Mouse (Mus musculus) megakaryocyte, embryonic 14.5 days (primary cell): Measurements from ENCODE around the gene Hdac5. TPM values are rescaled to one million over a fixed set of nuclear protein-coding genes. Genes with fewer than 3 reads are reported as not detected.

Source experiments
- H3K27me3 ChIP-seq: replicated peaks from 2 replicates; pipeline ENCODE3; 2012; ENCODE audit warnings: inconsistent platforms
- H3K36me3 ChIP-seq: replicated peaks from 2 replicates; pipeline ENCODE3; 2012; ENCODE audit warnings: low read length, inconsistent platforms, mixed read lengths
- H3K4me1 ChIP-seq: 2 replicates; pipeline ENCODE4 v1.6.1; 2012; ENCODE audit warnings: inconsistent platforms
- H3K4me3 ChIP-seq: replicated peaks from 2 replicates; pipeline ENCODE3; 2012; ENCODE audit warnings: moderate library complexity, mild to moderate bottlenecking, inconsistent platforms
- H3K9me3 ChIP-seq: 2 replicates; pipeline ENCODE4 v1.6.1; 2012; ENCODE audit warnings: inconsistent platforms
- FLI1 ChIP-seq: IDR thresholded peaks from 2 replicates; pipeline ENCODE4 v1.6.1; 2012; ENCODE audit warnings: low read length, inconsistent platforms, mixed read lengths
- GATA1 ChIP-seq: IDR thresholded peaks from 3 replicates; pipeline ENCODE4 v1.6.1; 2012; ENCODE audit warnings: mixed read lengths, low read length, inconsistent platforms, borderline replicate concordance
- polyA plus RNA-seq: library from polyadenylated mRNA; stranded (reverse); fragments of >175 nt; gene quantifications from 2 replicates; pipeline ENCODE4 v1.2.3, GENCODE M21; 2012; ENCODE audit warnings: low replicate concordance; ENCODE audit not compliant: insufficient read depth

Gene Hdac5
- polyA plus RNA-seq, 1 experiment, result 384 TPM

GRCm38 (mm10) chr11:102241874-102242273 is 11.9 kb upstream of the Hdac5 start:
- H3K27me3 ChIP-seq, result peaks cover 8% of the 10 kb centered on the region
- peaks cover 43% of the 10 kb centered on the region for H3K4me1 ChIP-seq
- no peak for TF ChIP-seq GATA1
- no peak for TF ChIP-seq FLI1
- H3K36me3 ChIP-seq, result no peaks in the 10 kb centered on the region
- H3K9me3 ChIP-seq, result peaks cover 3% of the 10 kb centered on the region; the same call in 1 of the 2 replicates
- no peak overlapping the region for H3K4me3 ChIP-seq

GRCm38 (mm10) chr11:102241246-102241645 is 11.3 kb upstream of the Hdac5 start:
- peaks cover 3% of the 10 kb centered on the region; the same call in 1 of the 2 replicates for H3K9me3 ChIP-seq
- H3K4me3 ChIP-seq, result no peak overlapping the region
- peaks cover 8% of the 10 kb centered on the region for H3K27me3 ChIP-seq
- H3K36me3 ChIP-seq, result no peaks in the 10 kb centered on the region
- H3K4me1 ChIP-seq, result peaks cover 47% of the 10 kb centered on the region
- TF ChIP-seq FLI1 (no peak), GATA1 (no peak)

- Histone ChIP-seq H3K27me3 (peaks cover 8% of the 10 kb centered on the region), H3K9me3 (peaks cover 3% of the 10 kb centered on the region; the same call in 1 of the 2 replicates), H3K36me3 (no peaks in the 10 kb centered on the region), H3K4me1 (peaks cover 47% of the 10 kb centered on the region), H3K4me3 (no peak overlapping the region)
- no peak for TF ChIP-seq GATA1
- TF ChIP-seq FLI1, result no peak
Measured at GRCm38 (mm10) chr11:102240636-102241035, 10.7 kb upstream of the Hdac5 start.

- TF ChIP-seq GATA1, result no peak
- TF ChIP-seq FLI1, result no peak
- no peak overlapping the region for H3K4me3 ChIP-seq
- peaks cover 12% of the 10 kb centered on the region for H3K27me3 ChIP-seq
- H3K9me3 ChIP-seq, result no peaks in the 10 kb centered on the region
- no peaks in the 10 kb centered on the region for H3K36me3 ChIP-seq
- peaks cover 39% of the 10 kb centered on the region for H3K4me1 ChIP-seq
Measured at GRCm38 (mm10) chr11:102236022-102236421, 6.1 kb upstream of the Hdac5 start.

- Histone ChIP-seq H3K36me3 (peaks cover 43% of the 10 kb centered on the region), H3K4me3 (peak overlapping the region; percentile 98), H3K9me3 (no peaks in the 10 kb centered on the region), H3K27me3 (no peaks in the 10 kb centered on the region), H3K4me1 (peaks cover 60% of the 10 kb centered on the region)
- TF ChIP-seq FLI1 (no peak), GATA1 (no peak)
Measured at GRCm38 (mm10) chr11:102229331-102229953, 524 bp downstream of the Hdac5 start.

- no peaks in the 10 kb centered on the region for H3K27me3 ChIP-seq
- H3K4me1 ChIP-seq, result peaks cover 67% of the 10 kb centered on the region
- peak overlapping the region; percentile 98 for H3K4me3 ChIP-seq
- H3K36me3 ChIP-seq, result peaks cover 50% of the 10 kb centered on the region
- TF ChIP-seq GATA1 (no peak), FLI1 (no peak)
- H3K9me3 ChIP-seq, result no peaks in the 10 kb centered on the region
Measured at GRCm38 (mm10) chr11:102228646-102229268, 1.2 kb downstream of the Hdac5 start.

- no peaks in the 10 kb centered on the region for H3K27me3 ChIP-seq
- TF ChIP-seq FLI1 (no peak), GATA1 (no peak)
- H3K4me1 ChIP-seq, result peaks cover 73% of the 10 kb centered on the region
- peak overlapping the region; percentile 98 for H3K4me3 ChIP-seq
- no peaks in the 10 kb centered on the region for H3K9me3 ChIP-seq
- peaks cover 56% of the 10 kb centered on the region for H3K36me3 ChIP-seq
Measured at GRCm38 (mm10) chr11:102228191-102228545, 1.8 kb downstream of the Hdac5 start.

GRCm38 (mm10) chr11:102227270-102228190 is 2.4 kb downstream of the Hdac5 start:
- no peak for TF ChIP-seq FLI1
- TF ChIP-seq GATA1, result no peak
- H3K4me1 ChIP-seq, result peaks cover 75% of the 10 kb centered on the region
- peaks cover 62% of the 10 kb centered on the region for H3K36me3 ChIP-seq
- peak overlapping the region; percentile 98 for H3K4me3 ChIP-seq
- H3K27me3 ChIP-seq, result no peaks in the 10 kb centered on the region
- H3K9me3 ChIP-seq, result no peaks in the 10 kb centered on the region

GRCm38 (mm10) chr11:102226067-102226978 is 3.6 kb downstream of the Hdac5 start:
- Histone ChIP-seq H3K4me1 (peaks cover 87% of the 10 kb centered on the region), H3K36me3 (peaks cover 74% of the 10 kb centered on the region), H3K9me3 (no peaks in the 10 kb centered on the region), H3K27me3 (no peaks in the 10 kb centered on the region), H3K4me3 (peak overlapping the region; percentile 98)
- TF ChIP-seq GATA1, result no peak
- no peak for TF ChIP-seq FLI1
